Mouse (Mus musculus): ENCODE data around the gene Casc3.
A peak's percentile ranks its signal among the peaks of the same experiment; 100 is the strongest.

DNA sequence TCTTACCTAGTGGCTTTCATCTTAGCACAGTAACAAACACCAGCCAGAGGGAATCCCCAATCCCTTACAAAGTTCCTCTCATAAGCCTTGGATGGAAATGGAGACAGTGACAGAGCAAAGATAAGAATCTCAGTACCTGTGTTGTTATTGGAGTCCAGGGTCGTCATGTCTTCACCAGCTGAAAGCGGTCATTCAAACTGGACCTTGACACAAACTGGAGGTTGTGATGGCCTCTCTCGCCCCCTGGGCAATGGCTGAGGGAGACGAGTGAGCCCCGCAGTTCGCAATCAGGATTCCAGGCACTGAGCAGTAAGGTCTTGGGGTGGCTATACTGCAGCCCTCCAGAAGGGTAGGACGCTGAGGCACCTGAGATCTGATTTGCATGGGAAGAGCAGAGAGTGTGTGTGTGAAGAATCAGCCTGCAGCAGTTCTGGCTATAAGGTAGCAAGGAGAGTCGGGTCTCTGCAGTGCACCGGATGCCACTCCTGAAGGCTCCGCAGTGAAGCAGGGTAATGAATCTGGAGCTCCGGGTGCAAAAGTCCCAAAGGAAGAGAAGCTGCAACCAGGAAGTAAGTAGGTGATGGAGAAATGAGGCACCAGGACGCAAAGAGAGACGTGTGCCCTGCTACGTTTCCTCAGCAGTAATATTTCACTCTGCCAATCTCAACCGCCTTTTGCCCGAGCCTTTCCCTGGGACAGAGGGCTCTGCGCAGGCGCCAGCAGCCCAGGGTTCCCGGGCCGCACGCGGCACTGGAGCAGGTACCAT is 29.9 kb upstream of the Casc3 start, which contains the start of gene Nr1d1:
- TF ChIP-seq EP300 (IDR thresholded peaks at IDR 0.05) (no peak), CTCF (IDR thresholded peaks at IDR 0.05) (peak; percentile 32)

All from lung, postnatal 0 days (tissue).